Mouse (Mus musculus) kidney, adult 18-20 months (tissue): ENCODE measurements around the gene Dlat.
"Not testable (repeated sequence)": the region's sequence is repeated elsewhere in the genome, so short reads cannot be mapped to it uniquely, and the experiment has no call there.

Experiments used
- DNase-seq: peaks from one replicate; pipeline ENCODE4 v3.0.0; 2021

The Dlat gene

GRCm38 (mm10) chr9:50658941-50659388 is 615 bp downstream of the Dlat start:
- no peak for DNase-seq

- DNase-seq: no peak
Observed at GRCm38 (mm10) chr9:50658391-50658790, 1.2 kb downstream of the Dlat start.

GRCm38 (mm10) chr9:50650503-50650902 is 9.1 kb downstream of the Dlat start:
- DNase-seq: no peak

GRCm38 (mm10) chr9:50646826-50647370 is 12.7 kb downstream of the Dlat start:
- DNase-seq: no peak

GRCm38 (mm10) chr9:50634270-50634669 is 25.3 kb downstream of the Dlat start:
- no peak for DNase-seq

- DNase-seq: no peak
Observed at GRCm38 (mm10) chr9:50633059-50633458, 26.5 kb downstream of the Dlat start.

- DNase-seq: no peak
Observed at GRCm38 (mm10) chr9:50632016-50632688, 27.4 kb downstream of the Dlat start.

- DNase-seq: not testable (repeated sequence)
Observed at GRCm38 (mm10) chr9:50630903-50631302, 28.7 kb downstream of the Dlat start.

- DNase-seq: no peak
Observed at GRCm38 (mm10) chr9:50617794-50618330, 41.7 kb downstream of the Dlat start.

- DNase-seq: peak; percentile 92
Observed at GRCm38 (mm10) chr9:50616766-50617603, 42.6 kb downstream of the Dlat start, which contains the start of the genes Pih1d2 and Nkapd1. Pih1d2 (plus strand) TSS chr9:50617321. Nkapd1 (minus strand) TSS chr9:50617464.

GRCm38 (mm10) chr9:50616161-50616560 is 43.4 kb downstream of the Dlat start:
- DNase-seq: no peak

GRCm38 (mm10) chr9:50612115-50612514 is 47.5 kb downstream of the Dlat start:
- no peak for DNase-seq

GRCm38 (mm10) chr9:50604338-50604737 is 55.2 kb downstream of the Dlat start:
- DNase-seq: no peak

GRCm38 (mm10) chr9:50603998-50604324 is 55.6 kb downstream of the Dlat start:
- DNase-seq: no peak

- DNase-seq: peak; percentile 95
Observed at GRCm38 (mm10) chr9:50603189-50603997, 56.2 kb downstream of the Dlat start, which contains the start of the genes Sdhd and Timm8b. Sdhd (minus strand) TSS chr9:50603812. Timm8b (plus strand) TSS chr9:50603910.

GRCm38 (mm10) chr9:50602055-50602845 is 57.3 kb downstream of the Dlat start:
- DNase-seq: peak; percentile 23

- DNase-seq: no peak
Observed at GRCm38 (mm10) chr9:50601536-50601935, 58.0 kb downstream of the Dlat start.

- no peak for DNase-seq
Observed at GRCm38 (mm10) chr9:50596973-50597372, 62.6 kb downstream of the Dlat start.

- DNase-seq: peak; percentile 45
Observed at GRCm38 (mm10) chr9:50594794-50595417, 64.7 kb downstream of the Dlat start.

- peak; percentile 53 for DNase-seq
Observed at GRCm38 (mm10) chr9:50593544-50593943, 66.0 kb downstream of the Dlat start.

- DNase-seq: no peak
Observed at GRCm38 (mm10) chr9:50592955-50593354, 66.6 kb downstream of the Dlat start.
